Mouse (Mus musculus): ENCODE data around the gene Dppa3.

- TF ChIP-seq CTCF (conservative IDR thresholded peaks at IDR 0.05; ENCODE audit: low read length) (no peak), NANOG (IDR thresholded peaks at IDR 0.05; ENCODE audit: borderline replicate concordance, low read length) (no peak)
Measured at GRCm38 (mm10) chr6:122659567-122659966, 33.4 kb downstream of the Dppa3 start.

Data from E14TG2a.4 (cell line).